Mouse (Mus musculus) bone marrow, adult 2 months (tissue): ENCODE measurements around the gene Ppp3ca.

ENCODE experiments used
- CTCF ChIP-seq: fragments of 200-500 bp; IDR thresholded peaks from 2 replicates; pipeline ENCODE4 v1.5.1; 2011; ENCODE audit warnings: low read length, control low read depth; ENCODE audit not compliant: control insufficient read depth, insufficient read depth
- POLR2A ChIP-seq: fragments of 200-500 bp; IDR thresholded peaks from 2 replicates; pipeline ENCODE4 v1.6.1; 2011; ENCODE audit warnings: low read depth, mild to moderate bottlenecking, control low read depth, low read length, borderline replicate concordance; ENCODE audit not compliant: control insufficient read depth

- TF ChIP-seq CTCF (no peak), POLR2A (no peak)
Measured at GRCm38 (mm10) chr3:136887741-136888140, 217.8 kb downstream of the Ppp3ca start.
